Mouse (Mus musculus) layer of hippocampus, adult 8-10 months (tissue): ENCODE results near the gene Ikzf2. TPM values are rescaled to one million over a fixed set of nuclear protein-coding genes. Genes with fewer than 3 reads are reported as not detected.
A peak's percentile ranks its signal among the peaks of the same experiment; 100 is the strongest.

Experiments
- DNase-seq, 2 experiments: peaks; one replicate each; pipeline ENCODE4 v3.0.0; 2022; ENCODE audit warnings: low spot score in 2 of 2
- total RNA-seq, 4 experiments: library from RNA; stranded (reverse); gene quantifications; 2 replicates each; pipeline ENCODE4 v1.2.4; 2022

Ikzf2 gene
- total RNA-seq, 4 experiments from 2014 or later: 6.6 to 16.7 (median 11.8) TPM

GRCm38 (mm10) chr1:69516144-69516543, 170.9 kb downstream of the Ikzf2 start:
- no peak for DNase-seq

DNA sequence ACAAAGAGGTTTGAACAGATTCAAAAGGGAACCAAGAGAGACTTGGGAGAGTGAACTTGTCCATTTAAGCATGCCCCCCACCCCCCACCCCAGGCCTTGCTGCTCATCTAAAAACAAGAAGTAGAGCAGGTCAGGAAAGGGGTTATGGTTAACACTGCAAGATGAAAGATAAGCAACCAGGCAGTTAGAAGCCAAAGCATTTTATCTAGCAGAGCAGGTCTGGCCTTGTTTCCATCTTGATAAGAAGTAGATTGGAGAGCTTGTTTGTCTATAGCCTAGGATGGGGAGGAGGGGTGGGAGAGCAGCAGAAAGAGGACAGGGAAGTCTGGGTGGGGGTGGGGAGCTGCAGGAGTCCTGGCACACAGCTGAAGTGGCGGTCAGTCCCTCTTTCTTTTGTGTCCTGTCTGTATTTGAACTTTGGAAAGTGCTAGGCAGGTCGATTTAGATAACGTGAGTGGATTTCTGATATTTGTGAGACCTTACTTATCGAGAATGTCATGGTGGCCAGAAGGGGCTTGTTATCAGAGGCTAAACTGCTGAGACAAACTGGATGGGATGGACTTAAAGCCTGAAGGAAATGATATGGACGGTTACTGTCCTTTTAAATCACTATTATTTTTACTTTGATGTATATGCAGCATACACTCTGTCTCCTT, 173.3 kb downstream of the Ikzf2 start:
- no peak for DNase-seq

GRCm38 (mm10) chr1:69508275-69508674, 178.8 kb downstream of the Ikzf2 start:
- DNase-seq: no peak

- DNase-seq: no peak
These were observed 179.5 kb downstream of the Ikzf2 start for GRCm38 (mm10) chr1:69507513-69507912.

GRCm38 (mm10) chr1:69506615-69507159, 180.4 kb downstream of the Ikzf2 start:
- no peak for DNase-seq

DNA sequence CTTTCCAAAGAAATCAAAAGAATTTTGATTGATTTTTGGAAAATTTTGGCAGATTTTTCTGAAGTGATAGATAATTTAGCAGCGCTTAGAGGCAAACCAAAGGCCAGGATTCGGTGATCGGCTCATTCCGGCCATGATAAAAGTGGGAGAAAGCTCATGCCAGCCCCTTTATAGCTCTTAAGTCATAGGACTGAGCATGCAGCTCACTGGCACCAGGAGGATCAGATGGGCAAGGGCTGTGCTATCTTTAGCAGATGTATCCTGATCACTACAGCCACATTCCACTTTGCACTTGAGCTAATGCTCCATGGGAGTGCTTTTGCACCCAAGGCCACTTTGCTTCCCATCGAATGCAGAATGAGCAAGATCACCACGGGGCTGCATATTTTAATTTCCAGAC, 181.0 kb downstream of the Ikzf2 start:
- DNase-seq: no peak

- no peak for DNase-seq
These were observed 186.7 kb downstream of the Ikzf2 start for GRCm38 (mm10) chr1:69500388-69500787.

GRCm38 (mm10) chr1:69499652-69500051, 187.4 kb downstream of the Ikzf2 start:
- DNase-seq: no peak

- DNase-seq: no peak
These were observed 188.2 kb downstream of the Ikzf2 start for GRCm38 (mm10) chr1:69498862-69499306.

DNA sequence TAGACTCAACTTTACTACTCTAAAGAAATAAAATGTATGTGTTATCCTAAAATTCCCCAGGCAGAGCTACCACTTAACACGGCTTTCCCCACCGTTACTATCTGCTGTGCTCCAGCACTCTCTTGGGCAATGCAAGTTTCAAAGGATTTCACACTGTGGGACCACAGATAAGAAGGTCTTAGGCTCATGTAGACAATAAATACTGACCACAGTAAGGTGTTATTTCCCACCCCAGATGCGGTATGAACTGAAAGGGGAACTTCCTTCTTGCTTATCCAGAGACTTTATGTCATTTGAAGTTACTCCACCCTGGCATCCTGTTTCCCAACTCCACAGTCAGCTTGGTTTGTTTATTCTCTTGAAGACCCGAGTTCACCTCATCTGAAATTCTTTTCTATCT, 191.0 kb downstream of the Ikzf2 start:
- no peak for DNase-seq

- DNase-seq: peak; percentile 28 to 35
These were observed 193.6 kb downstream of the Ikzf2 start for GRCm38 (mm10) chr1:69493309-69494047.

- DNase-seq: no peak
These were observed 195.0 kb downstream of the Ikzf2 start for GRCm38 (mm10) chr1:69492013-69492412.

DNA sequence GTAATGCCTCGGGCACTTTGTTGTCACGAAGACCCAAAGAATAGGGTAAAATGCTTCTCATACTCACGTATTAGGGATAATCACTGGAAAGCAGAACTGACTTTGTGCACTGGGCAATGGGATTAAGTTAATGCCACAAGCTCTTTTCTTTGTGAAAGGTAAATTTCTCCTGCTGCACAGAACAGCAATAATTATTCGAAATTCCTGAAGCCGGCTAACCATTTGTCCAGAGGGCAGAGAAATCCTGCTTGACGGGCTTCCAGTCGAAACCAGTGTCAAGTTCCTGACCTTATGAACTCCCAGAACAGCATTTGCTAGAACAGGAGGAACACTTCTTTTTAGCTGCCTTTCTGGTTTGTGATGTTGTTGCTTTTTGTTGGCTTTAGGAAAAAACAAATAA, 198.0 kb downstream of the Ikzf2 start:
- no peak for DNase-seq

DNA sequence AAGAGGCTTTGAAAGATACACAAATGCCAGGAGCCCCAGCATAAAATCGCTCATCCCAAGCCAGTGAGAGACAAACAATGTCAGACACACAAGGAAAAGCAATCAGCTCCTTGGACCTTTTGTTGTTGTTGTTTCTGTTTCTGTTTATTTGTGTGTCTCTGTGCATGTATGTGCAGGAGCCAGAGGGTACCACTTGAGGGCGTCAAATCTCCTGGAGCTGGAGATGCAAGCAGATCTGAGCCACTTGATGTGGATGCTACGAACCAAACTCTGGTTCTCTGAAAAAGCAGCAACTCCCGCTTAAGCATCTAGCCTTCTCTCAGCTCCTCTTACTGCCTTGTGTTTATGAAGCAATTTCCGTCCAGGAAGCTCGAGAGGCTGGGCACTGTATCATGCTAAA, 198.4 kb downstream of the Ikzf2 start:
- DNase-seq: no peak

Other genes starting within 250 kb of the Ikzf2 start
- 1 to 10 TPM in 3 of 4 experiments, under 1 TPM in 1; 0.77 to 2.1 (median 1.3) TPM for gene Spag16, start 139.7 kb upstream of the Ikzf2 start, total RNA-seq